Mouse (Mus musculus) gastrocnemius, adult 18-20 months (tissue): ENCODE results near the gene Ppp3ca. TPM values are rescaled to one million over a fixed set of nuclear protein-coding genes. Genes with fewer than 3 reads are reported as not detected.
A peak's percentile ranks its signal among the peaks of the same experiment; 100 is the strongest.
"Not testable (repeated sequence)": the region's sequence is repeated elsewhere in the genome, so short reads cannot be mapped to it uniquely, and the experiment has no call there.

Experiments
- DNase-seq: peaks from one replicate; pipeline ENCODE4 v3.0.0; 2021; ENCODE audit warnings: low spot score
- total RNA-seq, 2 experiments: library from RNA; stranded (reverse); gene quantifications; 2 replicates each; pipeline ENCODE4 v1.2.3; 2021

The Ppp3ca gene
- total RNA-seq, 2 experiments from 2014 or later = 160 to 203 TPM

- DNase-seq = no peak
Observed at GRCm38 (mm10) chr3:136684191-136684958, 14.5 kb downstream of the Ppp3ca start.

GRCm38 (mm10) chr3:136686429-136686828, 16.5 kb downstream of the Ppp3ca start:
- no peak for DNase-seq

- DNase-seq = no peak
Observed at GRCm38 (mm10) chr3:136688101-136688586, 18.2 kb downstream of the Ppp3ca start.

- no peak for DNase-seq
Observed at GRCm38 (mm10) chr3:136689793-136690543, 20.0 kb downstream of the Ppp3ca start.

GRCm38 (mm10) chr3:136691984-136692383, 22.1 kb downstream of the Ppp3ca start:
- DNase-seq = no peak

GRCm38 (mm10) chr3:136693547-136693946, 23.6 kb downstream of the Ppp3ca start:
- no peak for DNase-seq

GRCm38 (mm10) chr3:136697626-136698191, 27.8 kb downstream of the Ppp3ca start:
- DNase-seq = no peak

GRCm38 (mm10) chr3:136699711-136700110, 29.8 kb downstream of the Ppp3ca start:
- DNase-seq = not testable (repeated sequence)

- DNase-seq = no peak
Observed at GRCm38 (mm10) chr3:136700447-136701009, 30.6 kb downstream of the Ppp3ca start.

GRCm38 (mm10) chr3:136702861-136703260, 32.9 kb downstream of the Ppp3ca start:
- no peak for DNase-seq

GRCm38 (mm10) chr3:136704515-136705247, 34.8 kb downstream of the Ppp3ca start:
- peak; percentile 27 for DNase-seq

- no peak for DNase-seq
Observed at GRCm38 (mm10) chr3:136706048-136706447, 36.1 kb downstream of the Ppp3ca start.

GRCm38 (mm10) chr3:136706771-136707170, 36.8 kb downstream of the Ppp3ca start:
- no peak for DNase-seq

- no peak for DNase-seq
Observed at GRCm38 (mm10) chr3:136707222-136708019, 37.5 kb downstream of the Ppp3ca start.

- no peak for DNase-seq
Observed at GRCm38 (mm10) chr3:136708230-136708629, 38.3 kb downstream of the Ppp3ca start.

- no peak for DNase-seq
Observed at GRCm38 (mm10) chr3:136710310-136710906, 40.5 kb downstream of the Ppp3ca start.

GRCm38 (mm10) chr3:136714307-136715039, 44.5 kb downstream of the Ppp3ca start:
- no peak for DNase-seq

- DNase-seq = no peak
Observed at GRCm38 (mm10) chr3:136716247-136716646, 46.3 kb downstream of the Ppp3ca start.

GRCm38 (mm10) chr3:136718412-136718811, 48.5 kb downstream of the Ppp3ca start:
- no peak for DNase-seq
